In genomic region chr2:127854332-127854991, GRCm38 (mm10) we compare ENCODE assay signal across 9 mouse cellular contexts. TPM values are rescaled to one million over a fixed set of nuclear protein-coding genes. Genes with fewer than 3 reads are reported as not detected.
A peak's percentile ranks its signal among the peaks of the same experiment; 100 is the strongest.
DNase-seq lines count a peak whose midpoint lies in the region; ATAC-seq lines count a peak whose summit lies in the region.
"Had no signal": no experiment of that assay in that cellular context is flagged by ENCODE, and none has a peak within 500 bp of the region (broad histone marks: within the 10 kb centered on the region; RNA-seq: fewer than 3 reads in every experiment).

No protein-coding gene starts in this region.

- DNase-seq in Muller cell, postnatal 12 days (ENCODE audit: inconsistent ontology term), result peak; percentile 96
- peak; percentile 75 for DNase-seq in adrenal gland, postnatal 14 days
- DNase-seq in frontal cortex, postnatal 14 days (ENCODE audit: low spot score in 2 of 2), result peak; percentile 13 to 33
- DNase-seq in left cerebral cortex, postnatal 14 days (ENCODE audit: low spot score in 2 of 2), result peak; percentile 12 to 44
- peak; percentile 25 for DNase-seq in right cerebral cortex, adult 18-20 months
- no peak for DNase-seq in liver, embryonic 11.5 days (ENCODE audit: low spot score)

- H3K27ac ChIP-seq in hindbrain, embryonic 16.5 days (ENCODE audit: low read depth, low read length), result no peak overlapping the region
- no peak overlapping the region for H3K27ac ChIP-seq in liver, embryonic 11.5 days (ENCODE audit: low read depth, low read length)
- H3K27ac ChIP-seq: neural tube, embryonic 13.5 days had no signal

- intact Hi-C loops in left cerebral cortex, postnatal 14 days (cut with DNase I), result no loop called here

- no peak overlapping the region for H3K4me3 ChIP-seq in hindbrain, embryonic 16.5 days (ENCODE audit: low read length)
- H3K4me3 ChIP-seq in liver, embryonic 11.5 days (ENCODE audit: low read depth, low read length), result no peak overlapping the region
- H3K4me3 ChIP-seq: neural tube, embryonic 13.5 days had no signal

- H3K4me2 ChIP-seq in hindbrain, embryonic 16.5 days (ENCODE audit: low read length), result no peak overlapping the region
- no peak overlapping the region for H3K4me2 ChIP-seq in liver, embryonic 11.5 days
- H3K4me2 ChIP-seq: neural tube, embryonic 13.5 days had no signal

- no peaks in the 10 kb centered on the region for H3K27me3 ChIP-seq in hindbrain, embryonic 16.5 days (replicated peaks; ENCODE audit: control insufficient read depth, insufficient read depth, low read length)
- H3K27me3 ChIP-seq in liver, embryonic 11.5 days (replicated peaks; ENCODE audit: control insufficient read depth, insufficient read depth, low read length), result no peaks in the 10 kb centered on the region
- H3K27me3 ChIP-seq: neural tube, embryonic 13.5 days had no signal

- H3K4me1 ChIP-seq in hindbrain, embryonic 16.5 days (ENCODE audit: control insufficient read depth, insufficient read depth, low read depth, low read length), result no peaks in the 10 kb centered on the region; the same call in 1 of the 2 replicates
- H3K4me1 ChIP-seq in liver, embryonic 11.5 days (replicated peaks; ENCODE audit: control insufficient read depth, insufficient read depth, low read length), result no peaks in the 10 kb centered on the region
- H3K4me1 ChIP-seq: neural tube, embryonic 13.5 days had no signal

- H3K9me3 ChIP-seq in hindbrain, embryonic 16.5 days (ENCODE audit: control insufficient read depth, low read length), result no peaks in the 10 kb centered on the region
- H3K9me3 ChIP-seq in liver, embryonic 11.5 days (ENCODE audit: control insufficient read depth, low read length), result no peaks in the 10 kb centered on the region
- H3K9me3 ChIP-seq: neural tube, embryonic 13.5 days had no signal

- no peaks in the 10 kb centered on the region for H3K36me3 ChIP-seq in hindbrain, embryonic 16.5 days (ENCODE audit: control insufficient read depth, insufficient read depth, low read length)
- H3K36me3 ChIP-seq in liver, embryonic 11.5 days (ENCODE audit: control insufficient read depth, insufficient read depth, low read length), result no peaks in the 10 kb centered on the region
- H3K36me3 ChIP-seq: neural tube, embryonic 13.5 days had no signal

- H3K9ac ChIP-seq in hindbrain, embryonic 16.5 days (ENCODE audit: low read depth, low read length), result no peak overlapping the region
- H3K9ac ChIP-seq in liver, embryonic 11.5 days (ENCODE audit: low read depth, low read length), result no peak overlapping the region
- H3K9ac ChIP-seq: neural tube, embryonic 13.5 days had no signal

- 49% methylated on average over 4 of the region's 4 CpGs for WGBS in hindbrain, embryonic 16.5 days
- WGBS in liver, embryonic 11.5 days, result 50% methylated on average over 4 of the region's 4 CpGs

- ATAC-seq in hindbrain, embryonic 16.5 days, result peak; percentile 98
- ATAC-seq in liver, embryonic 11.5 days (replicated peaks; ENCODE audit: low FRiP score), result no peak
- no peak for ATAC-seq in activated CD4-positive, CD25-positive, alpha-beta regulatory T cell, adult 4 months

RNA-seq across cellular contexts. Expression of gene Acoxl, which starts 15.8 kb away (rescaled TPM):
- 0.23 and 0.48 TPM in 2 replicates for total RNA-seq in adrenal gland, postnatal 14 days (2021)
- polyA plus RNA-seq in hindbrain, embryonic 16.5 days (2015; fragmentation: Nextera tagmentation; extraction: Ambion mirVana), result 0.07 and 0.15 TPM in 2 replicates
- not detected for total RNA-seq in left cerebral cortex, postnatal 14 days (2021)
- 0.34 TPM in 1 of 2 replicates, not detected in the other for polyA plus RNA-seq in liver, embryonic 11.5 days (2014; fragmentation: Nextera tagmentation; extraction: Ambion mirVana)
- under 1 TPM in 1 of 2 experiments, not detected in 1; 0.41 TPM for polyA plus RNA-seq in activated CD4-positive, CD25-positive, alpha-beta regulatory T cell, adult 4 months (2017; shearing (Covaris generic))

RNA-seq across cellular contexts. Expression of gene Bub1, which starts 22.8 kb away (rescaled TPM):
- total RNA-seq in adrenal gland, postnatal 14 days (2021), result 6.0 and 7.3 TPM in 2 replicates
- polyA plus RNA-seq in hindbrain, embryonic 16.5 days (2015; fragmentation: Nextera tagmentation; extraction: Ambion mirVana), result 7.8 and 9.7 TPM in 2 replicates
- total RNA-seq in left cerebral cortex, postnatal 14 days (2021), result 1 to 10 TPM in 1 of 2 experiments, under 1 TPM in 1; 0.63 to 1.3 TPM
- polyA plus RNA-seq in liver, embryonic 11.5 days (2014; fragmentation: Nextera tagmentation; extraction: Ambion mirVana), result 45.1 and 47.8 TPM in 2 replicates
- 1 to 10 TPM; 5.2 to 7.5 TPM for polyA plus RNA-seq in activated CD4-positive, CD25-positive, alpha-beta regulatory T cell, adult 4 months (2017; shearing (Covaris generic))
